Mouse (Mus musculus): ENCODE measurements around the gene Tbc1d10a.

DNA sequence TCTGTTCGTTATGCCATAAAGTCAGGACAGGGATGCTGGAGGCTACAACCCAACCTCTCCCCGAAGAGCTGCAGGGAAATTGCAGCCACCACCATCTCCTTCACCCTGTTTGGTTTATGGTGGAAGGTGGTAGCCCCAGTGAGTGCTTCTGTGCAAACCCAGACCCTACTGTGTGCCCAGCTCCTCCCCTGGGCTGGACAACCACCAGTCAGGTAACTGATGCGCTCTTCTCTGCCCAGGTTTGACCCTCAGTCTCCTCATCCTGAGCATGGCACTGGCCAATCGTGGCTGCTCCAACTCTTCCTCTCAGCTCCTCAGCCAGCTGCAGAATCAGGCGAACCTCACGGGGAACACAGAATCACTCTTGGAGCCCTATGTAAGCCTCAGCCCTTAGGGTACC, 51.6 kb downstream of the Tbc1d10a start:
- TF ChIP-seq POLR2A (IDR thresholded peaks at IDR 0.05; ENCODE audit: borderline replicate concordance, low read depth, low read length) (no peak), CTCF (IDR thresholded peaks at IDR 0.05; ENCODE audit: low read depth, low read length) (no peak)

Measured in bone marrow macrophage, adult 2 months (primary cell).